Mouse (Mus musculus) ES-E14 (cell line): ENCODE data around the gene Slc25a39. TPM values are rescaled to one million over a fixed set of nuclear protein-coding genes. Genes with fewer than 3 reads are reported as not detected.
"Not testable (repeated sequence)": the region's sequence is repeated elsewhere in the genome, so short reads cannot be mapped to it uniquely, and the experiment has no call there.

Experiments
- DNase-seq: peaks from one replicate; pipeline ENCODE4 v3.0.0-alpha.2; 2013; ENCODE audit warnings: low read depth, low spot score
- H3K27ac ChIP-seq: 2 replicates; pipeline ENCODE4 v1.5.1; 2012; ENCODE audit warnings: low read depth, mild to moderate bottlenecking, low read length, moderate library complexity, mixed read lengths; ENCODE audit not compliant: poor library complexity, insufficient read depth, severe bottlenecking
- H3K36me3 ChIP-seq: 2 replicates; pipeline ENCODE4 v1.6.1; 2012; ENCODE audit warnings: mild to moderate bottlenecking, low read length, moderate library complexity, mixed read lengths; ENCODE audit not compliant: control insufficient read depth, poor library complexity, insufficient read depth, severe bottlenecking
- H3K4me1 ChIP-seq, 2 experiments: fragments of 150-350 bp in 1 of 2; sonication (generic) in 1 of 2; 2 replicates each; pipeline ENCODE4 v1.6.1; 2012; ENCODE audit warnings: low read length in 2 of 2, mild to moderate bottlenecking in 1 of 2, mixed read lengths in 1 of 2; ENCODE audit not compliant: control insufficient read depth in 2 of 2, insufficient read depth in 2 of 2, poor library complexity in 1 of 2
- H3K4me3 ChIP-seq, 2 experiments: fragments of 150-350 bp in 1 of 2; sonication (generic) in 1 of 2; 2 replicates each; pipeline ENCODE4 v1.5.1; 2012; ENCODE audit warnings: low read length in 2 of 2, low read depth in 1 of 2, mild to moderate bottlenecking in 1 of 2, mixed read lengths in 1 of 2; ENCODE audit not compliant: insufficient read depth in 1 of 2, poor library complexity in 1 of 2, severe bottlenecking in 1 of 2
- H3K9ac ChIP-seq: 2 replicates; pipeline ENCODE4 v1.6.1; 2012; ENCODE audit warnings: low read depth, mild to moderate bottlenecking, low read length, mixed read lengths; ENCODE audit not compliant: poor library complexity, insufficient read depth, severe bottlenecking
- H3K9me3 ChIP-seq: fragments of 150-350 bp; sonication (generic); 2 replicates; pipeline ENCODE4 v1.6.1; 2012; ENCODE audit warnings: low read depth, mild to moderate bottlenecking, low read length; ENCODE audit not compliant: control insufficient read depth, insufficient read depth
- CHD2 ChIP-seq: IDR thresholded peaks from 2 replicates; pipeline ENCODE4 v1.6.1; 2014; ENCODE audit warnings: mild to moderate bottlenecking, low read depth, low read length, inconsistent platforms
- HCFC1 ChIP-seq: IDR thresholded peaks from 2 replicates; pipeline ENCODE4 v1.6.1; 2012; ENCODE audit warnings: low read length, inconsistent platforms, borderline replicate concordance; ENCODE audit not compliant: insufficient read depth
- MAFK ChIP-seq: IDR thresholded peaks from 2 replicates; pipeline ENCODE4 v1.6.1; 2014; ENCODE audit warnings: mild to moderate bottlenecking, low read depth, low read length, inconsistent platforms; ENCODE audit not compliant: insufficient read depth
- ZC3H11A ChIP-seq: IDR thresholded peaks from 2 replicates; pipeline ENCODE4 v1.6.1; 2012; ENCODE audit warnings: low read depth, mild to moderate bottlenecking, inconsistent platforms, low read length, borderline replicate concordance
- ZNF384 ChIP-seq: IDR thresholded peaks from 2 replicates; pipeline ENCODE4 v1.6.1; 2012; ENCODE audit warnings: low read depth, low read length, inconsistent platforms
- in situ Hi-C, 2 experiments: fragments of 600-800 bp; cut with MboI; formaldehyde crosslinking; loops; one replicate each; pipeline ENCODE4 v1.15.1; 2025; ENCODE audit warnings: low sequenced_read_pairs in 2 of 2, inconsistent platforms in 1 of 2; ENCODE audit not compliant: unreplicated experiment in 2 of 2
- total RNA-seq: library from RNA; depleted of rRNA; stranded (reverse); fragments of 300-350 nt; gene quantifications from 2 replicates; pipeline ENCODE4 v1.2.3, GENCODE M21; 2012

Gene Slc25a39
- total RNA-seq, 1 experiment: 152 TPM

- no peak for DNase-seq
- in situ Hi-C loops: no loop called here
- TF ChIP-seq MAFK (no peak), CHD2 (no peak), ZC3H11A (no peak), HCFC1 (no peak), ZNF384 (no peak)
Observed at GRCm38 (mm10) chr11:102369263-102369662, 38.5 kb downstream of the Slc25a39 start.

GRCm38 (mm10) chr11:102368347-102368746 lies 39.4 kb downstream of the Slc25a39 start:
- in situ Hi-C loops: no loop called here
- no peak overlapping the region for H3K9ac ChIP-seq
- no peak overlapping the region for H3K27ac ChIP-seq
- H3K4me3 ChIP-seq: no peak overlapping the region
- peaks cover 4 to 7% of the 10 kb centered on the region in 2 experiments; a peak in 3 of 4 replicates for H3K4me1 ChIP-seq
- no peak for TF ChIP-seq CHD2
- no peak for TF ChIP-seq HCFC1
- TF ChIP-seq ZNF384: no peak
- no peak for TF ChIP-seq MAFK
- no peak for TF ChIP-seq ZC3H11A
- H3K36me3 ChIP-seq: no peaks in the 10 kb centered on the region
- DNase-seq: no peak
- H3K9me3 ChIP-seq: no peaks in the 10 kb centered on the region

More at GRCm38 (mm10) chr11:102369263-102369662, 38.5 kb downstream of the Slc25a39 start:
- no peaks in the 10 kb centered on the region for H3K36me3 ChIP-seq
- H3K27ac ChIP-seq: no peak overlapping the region
- no peaks in the 10 kb centered on the region for H3K9me3 ChIP-seq
- peaks cover 8 to 15% of the 10 kb centered on the region in 2 experiments; a peak in 3 of 4 replicates for H3K4me1 ChIP-seq
- no peak overlapping the region for H3K4me3 ChIP-seq
- H3K9ac ChIP-seq: no peak overlapping the region

- H3K27ac ChIP-seq: no peak overlapping the region
- H3K4me3 ChIP-seq: no peak overlapping the region
- in situ Hi-C loops: no loop called here
- H3K9ac ChIP-seq: no peak overlapping the region
- no peaks in the 10 kb centered on the region for H3K36me3 ChIP-seq
- DNase-seq: no peak
- peaks cover 3 to 4% of the 10 kb centered on the region in 2 experiments; a peak in 2 of 4 replicates for H3K4me1 ChIP-seq
- TF ChIP-seq ZNF384 (no peak), HCFC1 (no peak), MAFK (no peak), CHD2 (no peak), ZC3H11A (no peak)
- H3K9me3 ChIP-seq: no peaks in the 10 kb centered on the region
Observed at GRCm38 (mm10) chr11:102367504-102368280, 40.1 kb downstream of the Slc25a39 start.

- H3K27ac ChIP-seq, H3K4me1 ChIP-seq, H3K4me3 ChIP-seq: not testable (repeated sequence)
Observed at GRCm38 (mm10) chr11:102366103-102366502, 41.6 kb downstream of the Slc25a39 start, which contains the start of gene Slc4a1. Gene Slc4a1, minus strand, starts transcription at chr11:102366203.

GRCm38 (mm10) chr11:102365699-102366098 lies 42.0 kb downstream of the Slc25a39 start:
- in situ Hi-C loops: no loop called here
- no peaks in the 10 kb centered on the region for H3K36me3 ChIP-seq
- H3K9me3 ChIP-seq: no peaks in the 10 kb centered on the region
- TF ChIP-seq MAFK (no peak), ZNF384 (no peak), CHD2 (no peak), HCFC1 (no peak), ZC3H11A (no peak)
- H3K4me3 ChIP-seq: no peak overlapping the region
- no peak overlapping the region for H3K27ac ChIP-seq
- peaks cover 0 to 1% of the 10 kb centered on the region in 2 experiments; a peak in 1 of 4 replicates for H3K4me1 ChIP-seq
- no peak overlapping the region for H3K9ac ChIP-seq
- DNase-seq: no peak

More at GRCm38 (mm10) chr11:102366103-102366502, 41.6 kb downstream of the Slc25a39 start, which contains the start of gene Slc4a1:
- H3K9me3 ChIP-seq, H3K9ac ChIP-seq, DNase-seq, in situ Hi-C loops, H3K36me3 ChIP-seq: not testable (repeated sequence)
